Mouse (Mus musculus): ENCODE results near the gene Gbe1.

DNA sequence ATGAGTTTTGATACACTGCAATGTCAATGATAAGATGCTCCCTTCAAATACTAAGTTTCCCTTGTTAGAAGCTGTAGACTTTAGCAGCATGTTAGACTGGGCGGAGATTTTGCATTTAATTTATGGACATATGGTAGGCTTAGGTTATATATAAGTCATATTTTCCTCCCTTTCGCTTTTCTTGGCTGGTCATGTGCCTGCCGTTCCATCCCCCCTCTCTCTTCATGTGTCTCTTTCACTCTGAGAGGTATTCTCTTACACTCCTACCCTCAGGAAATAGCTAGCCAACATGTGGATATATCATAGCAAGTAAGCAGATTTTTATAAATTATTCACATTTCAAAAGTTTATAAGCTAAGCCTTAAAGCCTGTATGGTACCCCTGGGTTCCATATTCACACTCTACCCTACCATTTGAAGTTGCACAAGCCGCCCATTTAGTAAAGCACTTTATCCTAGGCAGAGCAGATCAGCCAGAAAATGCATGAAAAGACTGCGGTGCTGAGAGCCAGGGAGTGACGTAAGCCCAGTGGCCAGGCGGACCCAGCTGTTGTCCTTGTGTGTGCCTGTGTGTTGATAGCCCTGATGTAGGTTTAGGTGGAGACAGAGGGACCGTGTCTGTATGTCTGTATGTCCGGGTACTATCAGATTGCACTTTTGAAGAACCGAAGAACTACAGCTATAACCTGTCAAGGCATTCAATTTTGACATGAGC lies 248.0 kb downstream of the Gbe1 start:
- TF ChIP-seq CTCF (IDR thresholded peaks at IDR 0.05; ENCODE audit: low read depth, low read length) (no peak), POLR2A (IDR thresholded peaks at IDR 0.05; ENCODE audit: borderline replicate concordance, low read depth, low read length) (no peak)
